Mouse (Mus musculus): Measurements from ENCODE around the gene Rgs10.

The Rgs10 gene

GRCm38 (mm10) chr7:128381811-128382526, 36.6 kb downstream of the Rgs10 start:
- in situ Hi-C loops (cut with MboI; ENCODE audit: low pct_unique_long_range_greater_than_20kb in 1 of 2, low sequenced_read_pairs in 2 of 2, unreplicated experiment in 1 of 2) = no loop called here

- in situ Hi-C loops (cut with MboI; ENCODE audit: low pct_unique_long_range_greater_than_20kb in 1 of 2, low sequenced_read_pairs in 2 of 2, unreplicated experiment in 1 of 2) = no loop called here
Measured at GRCm38 (mm10) chr7:128381001-128381400, 37.6 kb downstream of the Rgs10 start.

GRCm38 (mm10) chr7:128379162-128379805, 39.3 kb downstream of the Rgs10 start:
- in situ Hi-C loops (cut with MboI; ENCODE audit: low pct_unique_long_range_greater_than_20kb in 1 of 2, low sequenced_read_pairs in 2 of 2, unreplicated experiment in 1 of 2) = loop anchor here (10.0 kb wide), 2 partner anchors 306 to 316 kb away; no protein-coding TSS in a partner anchor

GRCm38 (mm10) chr7:128376206-128376701, 42.3 kb downstream of the Rgs10 start:
- in situ Hi-C loops (cut with MboI; ENCODE audit: low pct_unique_long_range_greater_than_20kb in 1 of 2, low sequenced_read_pairs in 2 of 2, unreplicated experiment in 1 of 2) = loop anchor here (10.0 kb wide), 2 partner anchors 309 to 319 kb away; no protein-coding TSS in a partner anchor

GRCm38 (mm10) chr7:128374156-128374555, 44.4 kb downstream of the Rgs10 start:
- in situ Hi-C loops (cut with MboI; ENCODE audit: low pct_unique_long_range_greater_than_20kb in 1 of 2, low sequenced_read_pairs in 2 of 2, unreplicated experiment in 1 of 2) = loop anchor here (10.0 kb wide), 2 partner anchors 311 to 321 kb away; no protein-coding TSS in a partner anchor

- in situ Hi-C loops (cut with MboI; ENCODE audit: low pct_unique_long_range_greater_than_20kb in 1 of 2, low sequenced_read_pairs in 2 of 2, unreplicated experiment in 1 of 2) = loop anchor here (10.0 kb wide), 2 partner anchors 311 to 321 kb away; no protein-coding TSS in a partner anchor
Measured at GRCm38 (mm10) chr7:128373751-128374150, 44.8 kb downstream of the Rgs10 start.

DNA sequence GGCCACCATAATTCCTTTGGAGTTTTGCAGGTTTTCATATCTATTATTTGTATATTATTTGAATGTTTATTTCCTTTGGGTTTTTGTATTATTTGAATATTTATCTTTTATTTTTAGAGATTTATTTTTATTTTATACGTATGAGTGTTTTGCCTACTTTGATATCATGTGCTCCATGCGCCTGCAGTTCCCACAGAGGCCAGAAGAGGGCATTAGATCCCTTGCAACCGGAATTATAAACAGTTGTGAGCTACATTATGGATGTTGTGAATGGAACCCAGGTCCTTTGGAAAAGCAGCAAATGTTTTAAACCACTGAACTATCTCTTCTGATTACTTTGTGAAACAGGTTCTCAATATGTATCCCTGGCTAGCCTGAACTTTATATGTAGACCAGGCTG, 46.2 kb downstream of the Rgs10 start:
- in situ Hi-C loops (cut with MboI; ENCODE audit: low pct_unique_long_range_greater_than_20kb in 1 of 2, low sequenced_read_pairs in 2 of 2, unreplicated experiment in 1 of 2) = loop anchor here (10.0 kb wide), 2 partner anchors 312 to 322 kb away; no protein-coding TSS in a partner anchor

DNA sequence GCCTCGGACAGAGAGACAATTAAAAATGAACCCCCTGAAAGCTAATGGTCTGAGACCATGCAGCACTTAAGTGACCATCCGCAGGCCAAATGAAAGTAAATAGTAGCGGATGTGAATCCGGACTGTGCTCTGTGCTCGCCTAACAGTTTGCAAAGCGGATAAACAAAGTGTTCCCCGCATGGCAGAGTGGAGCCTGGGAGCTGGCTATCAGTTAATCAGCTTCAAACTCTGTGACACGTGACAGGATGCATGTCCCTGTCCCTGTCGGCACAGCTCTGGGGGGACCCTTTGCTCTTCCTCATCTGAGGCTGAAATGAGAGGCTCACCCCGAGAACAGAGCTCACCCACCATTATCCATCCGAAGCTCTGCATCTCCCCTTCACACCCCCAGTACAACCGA, 49.2 kb downstream of the Rgs10 start:
- in situ Hi-C loops (cut with MboI; ENCODE audit: low pct_unique_long_range_greater_than_20kb in 1 of 2, low sequenced_read_pairs in 2 of 2, unreplicated experiment in 1 of 2) = no loop called here

DNA sequence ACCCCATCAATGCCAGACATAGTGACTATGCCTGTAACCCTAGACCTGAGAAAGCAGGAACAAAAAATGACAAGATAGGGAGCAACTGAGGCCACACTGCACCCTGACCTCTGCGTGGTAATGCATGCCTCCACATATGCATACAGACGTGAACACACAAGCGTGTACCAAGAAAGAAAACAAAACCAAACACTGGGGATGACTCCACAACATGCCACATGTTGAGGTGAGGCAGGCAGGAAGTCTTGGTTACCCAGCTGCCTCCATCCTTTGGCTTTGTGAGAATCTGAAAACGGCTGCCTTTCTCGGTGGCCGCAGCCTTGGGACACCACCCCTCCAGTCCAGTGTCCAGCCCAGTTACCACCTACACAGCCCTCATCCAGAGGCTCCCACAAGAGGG, 49.7 kb downstream of the Rgs10 start:
- in situ Hi-C loops (cut with MboI; ENCODE audit: low pct_unique_long_range_greater_than_20kb in 1 of 2, low sequenced_read_pairs in 2 of 2, unreplicated experiment in 1 of 2) = no loop called here

DNA sequence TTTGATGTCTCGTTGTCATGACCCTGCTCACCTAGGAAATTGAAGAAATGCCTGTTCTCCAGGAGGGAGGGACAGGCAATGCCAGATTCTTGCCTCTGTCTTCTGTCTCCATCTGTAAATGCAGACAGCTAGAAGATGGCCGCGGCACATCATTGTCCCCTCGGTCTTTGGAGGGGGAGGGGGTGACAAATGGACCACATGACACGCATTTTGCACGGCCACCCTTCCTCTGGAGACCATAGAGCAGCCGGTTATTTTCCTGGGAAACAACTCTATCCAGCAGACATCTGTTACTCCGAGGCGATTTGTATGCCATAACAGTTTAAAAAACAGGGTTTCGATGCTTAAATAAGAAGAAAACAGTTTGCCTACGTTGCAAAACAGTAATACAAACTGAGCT, 51.9 kb downstream of the Rgs10 start:
- in situ Hi-C loops (cut with MboI; ENCODE audit: low pct_unique_long_range_greater_than_20kb in 1 of 2, low sequenced_read_pairs in 2 of 2, unreplicated experiment in 1 of 2) = no loop called here

GRCm38 (mm10) chr7:128365096-128365715, 53.4 kb downstream of the Rgs10 start:
- in situ Hi-C loops (cut with MboI; ENCODE audit: low pct_unique_long_range_greater_than_20kb in 1 of 2, low sequenced_read_pairs in 2 of 2, unreplicated experiment in 1 of 2) = no loop called here

- in situ Hi-C loops (cut with MboI; ENCODE audit: low pct_unique_long_range_greater_than_20kb in 1 of 2, low sequenced_read_pairs in 2 of 2, unreplicated experiment in 1 of 2) = no loop called here
Measured at GRCm38 (mm10) chr7:128364526-128364925, 54.0 kb downstream of the Rgs10 start.

- in situ Hi-C loops (cut with MboI; ENCODE audit: low pct_unique_long_range_greater_than_20kb in 1 of 2, low sequenced_read_pairs in 2 of 2, unreplicated experiment in 1 of 2) = no loop called here
Measured at GRCm38 (mm10) chr7:128363806-128364205, 54.8 kb downstream of the Rgs10 start.

DNA sequence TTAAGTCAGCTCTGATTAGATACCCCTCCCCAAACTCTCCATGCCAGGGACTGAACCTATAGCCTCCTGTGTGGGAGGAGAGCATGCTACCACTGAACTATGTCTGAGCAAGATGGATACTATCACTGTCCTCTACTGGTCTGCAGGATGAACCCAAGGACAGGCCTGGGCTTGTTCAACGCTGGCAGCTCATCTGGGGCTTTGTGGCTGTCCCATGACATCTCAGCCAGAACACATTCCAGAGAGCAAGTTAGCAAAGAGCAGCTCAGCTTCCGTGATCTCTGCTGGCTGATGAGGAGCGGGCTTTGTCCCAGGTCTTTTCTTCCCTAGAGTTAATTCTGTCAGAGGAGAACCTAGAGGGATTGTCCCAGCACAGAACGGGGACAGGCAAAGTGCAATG, 55.6 kb downstream of the Rgs10 start:
- in situ Hi-C loops (cut with MboI; ENCODE audit: low pct_unique_long_range_greater_than_20kb in 1 of 2, low sequenced_read_pairs in 2 of 2, unreplicated experiment in 1 of 2) = no loop called here

GRCm38 (mm10) chr7:128359741-128360140, 58.8 kb downstream of the Rgs10 start:
- in situ Hi-C loops (cut with MboI; ENCODE audit: low pct_unique_long_range_greater_than_20kb in 1 of 2, low sequenced_read_pairs in 2 of 2, unreplicated experiment in 1 of 2) = no loop called here

DNA sequence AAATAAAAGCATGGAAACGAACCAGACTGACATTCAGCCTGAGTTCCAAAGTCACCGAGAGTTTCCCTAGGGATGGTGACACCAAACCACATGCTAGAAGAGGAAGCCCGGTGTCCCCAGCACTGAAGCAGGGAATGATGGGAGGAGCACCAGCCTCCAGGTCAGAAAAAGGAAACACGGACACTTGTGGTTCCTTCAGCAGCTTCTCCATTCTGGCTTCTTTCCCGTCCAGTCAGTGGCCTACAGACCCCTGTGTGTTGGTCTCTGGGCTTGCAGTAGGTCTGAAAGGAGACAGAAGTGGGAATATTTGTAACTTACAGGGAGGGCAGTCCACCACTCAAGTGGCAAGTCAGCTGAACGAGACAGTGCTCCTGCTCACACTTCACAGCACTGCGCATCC, 59.4 kb downstream of the Rgs10 start:
- in situ Hi-C loops (cut with MboI; ENCODE audit: low pct_unique_long_range_greater_than_20kb in 1 of 2, low sequenced_read_pairs in 2 of 2, unreplicated experiment in 1 of 2) = no loop called here

GRCm38 (mm10) chr7:128358741-128359140, 59.8 kb downstream of the Rgs10 start:
- in situ Hi-C loops (cut with MboI; ENCODE audit: low pct_unique_long_range_greater_than_20kb in 1 of 2, low sequenced_read_pairs in 2 of 2, unreplicated experiment in 1 of 2) = no loop called here

DNA sequence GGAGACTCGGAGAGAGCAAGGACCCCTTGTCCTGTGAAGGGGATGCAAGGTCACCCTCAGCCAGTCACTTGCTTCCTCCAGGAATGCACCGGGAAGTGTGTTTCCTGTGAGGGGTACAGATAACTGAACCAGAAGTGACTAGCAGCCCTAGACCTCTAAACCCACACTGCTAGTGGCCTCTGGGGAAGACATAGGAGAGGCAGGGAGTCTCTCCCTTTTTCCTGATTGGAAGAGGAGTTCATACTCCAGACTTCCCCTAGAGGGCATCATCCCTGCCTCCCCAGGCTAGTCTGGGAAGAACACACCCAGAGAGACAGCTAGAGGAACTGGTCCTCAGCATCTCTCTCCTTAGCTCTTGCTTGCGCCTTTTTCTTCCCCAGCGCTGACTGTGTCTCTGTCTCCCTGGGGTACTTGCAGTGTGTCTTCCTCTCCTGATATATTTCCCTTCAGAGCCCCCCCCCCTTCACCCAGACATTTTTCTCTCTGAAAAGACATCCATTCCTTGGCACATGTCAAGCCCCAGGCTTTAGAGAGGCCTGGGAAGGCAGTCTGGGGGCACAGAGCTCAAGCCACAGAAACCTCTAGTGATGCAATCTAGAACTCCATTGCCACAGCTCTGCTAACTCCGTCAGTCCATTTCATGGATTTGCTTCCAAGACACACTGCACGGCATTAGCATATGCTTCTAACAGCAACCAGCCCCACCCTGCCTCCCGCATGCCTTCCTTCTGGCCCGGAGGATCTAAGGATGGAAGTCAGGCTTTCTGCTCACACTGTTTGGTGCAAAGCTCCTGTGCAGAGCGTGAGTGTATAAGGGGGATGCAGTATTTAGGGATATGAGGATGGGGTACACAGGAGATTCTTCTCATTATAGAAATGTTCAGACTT, 61.4 kb downstream of the Rgs10 start:
- in situ Hi-C loops (cut with MboI; ENCODE audit: low pct_unique_long_range_greater_than_20kb in 1 of 2, low sequenced_read_pairs in 2 of 2, unreplicated experiment in 1 of 2) = no loop called here

Data from mouse embryonic stem cell (cell line).